Mouse (Mus musculus): Measurements from ENCODE around the gene Olfr510.

GRCm38 (mm10) chr7:108678886-108679285 lies 12.7 kb downstream of the Olfr510 start:
- TF ChIP-seq POLR2A (IDR thresholded peaks at IDR 0.05; ENCODE audit: control insufficient read depth, extremely low read depth, insufficient read depth, low read length, poor library complexity) (no peak), CTCF (IDR thresholded peaks at IDR 0.05; ENCODE audit: borderline replicate concordance, control insufficient read depth, extremely low read depth, insufficient read depth, low read length, poor library complexity) (no peak)

Data from thymus, adult 2 months (tissue).